ENCODE assay signal across 8 mouse cellular contexts in genomic region chr2:36009386-36009785, GRCm38 (mm10). TPM values are rescaled to one million over a fixed set of nuclear protein-coding genes. Genes with fewer than 3 reads are reported as not detected.
A peak's percentile ranks its signal among the peaks of the same experiment; 100 is the strongest.
DNase-seq lines count a peak whose midpoint lies in the region; ATAC-seq and TF ChIP-seq lines count a peak whose summit lies in the region.

No protein-coding gene starts in this region.

- DNase-seq in right cerebral cortex, adult 18-20 months: peak; percentile 46
- no peak for DNase-seq in right cerebral cortex, postnatal 36 days (ENCODE audit: low spot score in 2 of 2)
- peak; percentile 60 for DNase-seq in brain, embryonic 18.5 days (ENCODE audit: low read depth, low spot score)
- peak; percentile 73 for DNase-seq in forebrain, embryonic 10.5 days (ENCODE audit: extremely low spot score, low spot score)
- peak; percentile 91 for DNase-seq in hindbrain, postnatal 0 days (ENCODE audit: low spot score)
- peak; percentile 83 for DNase-seq in liver, postnatal 0 days
- peak; percentile 63 for DNase-seq in thymus, postnatal 14 days

- H3K27ac ChIP-seq in forebrain, embryonic 10.5 days: no peak overlapping the region
- H3K27ac ChIP-seq in hindbrain, postnatal 0 days: no peak overlapping the region
- no peak overlapping the region for H3K27ac ChIP-seq in liver, postnatal 0 days (ENCODE audit: low read depth)
- H3K27ac ChIP-seq in olfactory bulb, adult 2 months (ENCODE audit: insufficient read depth, low read depth, low read length): no peak overlapping the region

- H3K9me3 ChIP-seq in forebrain, embryonic 10.5 days: no peaks in the 10 kb centered on the region
- H3K9me3 ChIP-seq in hindbrain, postnatal 0 days (ENCODE audit: low read length): no peaks in the 10 kb centered on the region
- H3K9me3 ChIP-seq in liver, postnatal 0 days (ENCODE audit: low read length): no peaks in the 10 kb centered on the region

- no peaks in the 10 kb centered on the region for H3K36me3 ChIP-seq in forebrain, embryonic 10.5 days (replicated peaks)
- H3K36me3 ChIP-seq in hindbrain, postnatal 0 days (ENCODE audit: insufficient read depth, low read length): no peaks in the 10 kb centered on the region
- no peaks in the 10 kb centered on the region for H3K36me3 ChIP-seq in liver, postnatal 0 days (replicated peaks; ENCODE audit: insufficient read depth, low read length)

- H3K4me1 ChIP-seq in forebrain, embryonic 10.5 days: peaks cover 21% of the 10 kb centered on the region
- peaks cover 6% of the 10 kb centered on the region; the same call in 1 of the 2 replicates for H3K4me1 ChIP-seq in hindbrain, postnatal 0 days (ENCODE audit: insufficient read depth, low read length)
- H3K4me1 ChIP-seq in liver, postnatal 0 days (ENCODE audit: insufficient read depth): peaks cover 4% of the 10 kb centered on the region
- H3K4me1 ChIP-seq in olfactory bulb, adult 2 months (ENCODE audit: control insufficient read depth, insufficient read depth, low read length): peaks cover 16% of the 10 kb centered on the region

- ATAC-seq in hindbrain, postnatal 0 days: peak; percentile 46; the same call in 1 of the 2 replicates
- ATAC-seq in liver, postnatal 0 days: 0 out of 2 replicates have a peak, but pooled peaks have one; percentile 47

- TF ChIP-seq POLR2A in olfactory bulb, adult 2 months (IDR thresholded peaks at IDR 0.05; ENCODE audit: insufficient read depth, low read depth, low read length): no peak

- no peak for TF ChIP-seq EP300 in liver, postnatal 0 days (IDR thresholded peaks at IDR 0.05; ENCODE audit: low read depth)

- 20% methylated on average over 4 of the region's 4 CpGs for WGBS in forebrain, embryonic 10.5 days
- 22% methylated on average over 4 of the region's 4 CpGs for WGBS in hindbrain, postnatal 0 days
- 24% methylated on average over 4 of the region's 4 CpGs for WGBS in liver, postnatal 0 days (ENCODE audit: insufficient replicate concordance)
- WGBS in olfactory bulb, adult 2 months: 27% methylated on average over 4 of the region's 4 CpGs

- no peak overlapping the region for H3K4me3 ChIP-seq in forebrain, embryonic 10.5 days
- H3K4me3 ChIP-seq in hindbrain, postnatal 0 days (ENCODE audit: low read length): no peak overlapping the region
- H3K4me3 ChIP-seq in liver, postnatal 0 days (ENCODE audit: low read depth, low read length): no peak overlapping the region
- H3K4me3 ChIP-seq in olfactory bulb, adult 2 months (ENCODE audit: insufficient read depth, low read depth, low read length): no peak overlapping the region

- peak; percentile 90 for TF ChIP-seq CTCF in hindbrain, postnatal 0 days (IDR thresholded peaks at IDR 0.05; ENCODE audit: low read depth)
- TF ChIP-seq CTCF in liver, postnatal 0 days (IDR thresholded peaks at IDR 0.05; ENCODE audit: low read depth): peak; percentile 90
- peak; percentile 80 for TF ChIP-seq CTCF in olfactory bulb, adult 2 months (IDR thresholded peaks at IDR 0.05; ENCODE audit: insufficient read depth, low read depth, low read length)

- H3K9ac ChIP-seq in hindbrain, postnatal 0 days (replicated peaks; ENCODE audit: low read length): no peak overlapping the region
- H3K9ac ChIP-seq in liver, postnatal 0 days (replicated peaks): no peak overlapping the region

- H3K4me2 ChIP-seq in hindbrain, postnatal 0 days (ENCODE audit: low read depth, low read length): no peak overlapping the region
- H3K4me2 ChIP-seq in liver, postnatal 0 days (ENCODE audit: low read depth, low read length): no peak overlapping the region

- H3K27me3 ChIP-seq in forebrain, embryonic 10.5 days (ENCODE audit: poor library complexity, severe bottlenecking): peaks cover 58% of the 10 kb centered on the region
- H3K27me3 ChIP-seq in hindbrain, postnatal 0 days (ENCODE audit: insufficient read depth, low read length): no peaks in the 10 kb centered on the region
- peaks cover 28% of the 10 kb centered on the region for H3K27me3 ChIP-seq in liver, postnatal 0 days (ENCODE audit: insufficient read depth, low read length)

RNA-seq across cellular contexts. Expression of gene Ttll11, which starts 29.7 kb away (rescaled TPM):
- polyA plus RNA-seq in forebrain, embryonic 10.5 days (2016; fragmentation: Nextera tagmentation; extraction: Ambion mirVana): 0.75 and 0.95 TPM in 2 replicates
- total RNA-seq in hindbrain, postnatal 0 days (2014; rRNA removed): 8.2 and 12.4 TPM in 2 replicates
- 5.8 and 6.1 TPM in 2 replicates for polyA plus RNA-seq in hindbrain, postnatal 0 days (2015; fragmentation: Nextera tagmentation; extraction: Ambion mirVana)
- polyA plus RNA-seq in liver, postnatal 0 days (2015; fragmentation: Nextera tagmentation; extraction: Ambion mirVana): 1.1 and 1.7 TPM in 2 replicates
- polyA plus RNA-seq in olfactory bulb, adult 2 months (2012; ENCODE audit: insufficient read depth, insufficient read length, low replicate concordance, missing spikeins): not detected in 2 replicates

RNA-seq across cellular contexts. Expression of gene Ndufa8, which starts 39.8 kb away (rescaled TPM):
- 189 and 195 TPM in 2 replicates for polyA plus RNA-seq in forebrain, embryonic 10.5 days (2016; fragmentation: Nextera tagmentation; extraction: Ambion mirVana)
- 85.4 and 110 TPM in 2 replicates for total RNA-seq in hindbrain, postnatal 0 days (2014; rRNA removed)
- 350 and 376 TPM in 2 replicates for polyA plus RNA-seq in hindbrain, postnatal 0 days (2015; fragmentation: Nextera tagmentation; extraction: Ambion mirVana)
- 241 and 253 TPM in 2 replicates for polyA plus RNA-seq in liver, postnatal 0 days (2015; fragmentation: Nextera tagmentation; extraction: Ambion mirVana)
- polyA plus RNA-seq in olfactory bulb, adult 2 months (2012; ENCODE audit: insufficient read depth, insufficient read length, low replicate concordance, missing spikeins): not detected in 2 replicates

RNA-seq across cellular contexts. Expression of gene Morn5, which starts 39.9 kb away (rescaled TPM):
- polyA plus RNA-seq in forebrain, embryonic 10.5 days (2016; fragmentation: Nextera tagmentation; extraction: Ambion mirVana): 0.56 TPM in 1 of 2 replicates, not detected in the other
- total RNA-seq in hindbrain, postnatal 0 days (2014; rRNA removed): 2.3 TPM in 1 of 2 replicates, not detected in the other
- polyA plus RNA-seq in hindbrain, postnatal 0 days (2015; fragmentation: Nextera tagmentation; extraction: Ambion mirVana): 3.4 and 3.7 TPM in 2 replicates
- not detected in 2 replicates for polyA plus RNA-seq in liver, postnatal 0 days (2015; fragmentation: Nextera tagmentation; extraction: Ambion mirVana)
- not detected in 2 replicates for polyA plus RNA-seq in olfactory bulb, adult 2 months (2012; ENCODE audit: insufficient read depth, insufficient read length, low replicate concordance, missing spikeins)

Comparison
In these comparisons a context has a peak if more than half of its experiments do, and no peak if none do; other contexts are left out.
1. DNase-seq: peak in right cerebral cortex, adult 18-20 months (single experiment), brain, embryonic 18.5 days (single experiment), forebrain, embryonic 10.5 days (single experiment), hindbrain, postnatal 0 days (single experiment), liver, postnatal 0 days (single experiment) and thymus, postnatal 14 days (single experiment); none in right cerebral cortex, postnatal 36 days (0 of 2).
2. RNA of gene Ndufa8, which starts 39.8 kb away (polyA plus RNA-seq): 350 to 376 TPM in hindbrain, postnatal 0 days, 241 to 253 TPM in liver, postnatal 0 days and 189 to 195 TPM in forebrain, embryonic 10.5 days; not detected in olfactory bulb, adult 2 months; every median in the first group is over 100 times any median in the second.
3. Peak in every context shown above with its lines, with median percentiles within 50 percentile points of each other: CTCF ChIP-seq.